Mouse (Mus musculus): Measurements from ENCODE around the gene Acot8. TPM values are rescaled to one million over a fixed set of nuclear protein-coding genes. Genes with fewer than 3 reads are reported as not detected.

Gene Acot8
- 24.2 and 25.8 TPM in 2 replicates for total RNA-seq (2014; rRNA removed)
- polyA plus RNA-seq (2015; fragmentation: Nextera tagmentation; extraction: Ambion mirVana) = 17.5 and 19.7 TPM in 2 replicates

- H3K4me3 ChIP-seq (ENCODE audit: low read depth, low read length) = peak within 1 kb of the TSS; percentile 73
- H3K9me3 ChIP-seq (ENCODE audit: low read length) = no peaks in the 10 kb centered on the region
- WGBS = under 1% methylated on average over 47 of the region's 47 CpGs
- H3K4me1 ChIP-seq (ENCODE audit: insufficient read depth, low read length) = no peaks in the 10 kb centered on the region
- TF ChIP-seq CTCF (IDR thresholded peaks at IDR 0.05) = no peak
- peak within 1 kb of the TSS; percentile 90 for H3K27ac ChIP-seq (ENCODE audit: low read depth, low read length)
- peak within 1 kb of the TSS; percentile 92 for H3K9ac ChIP-seq (replicated peaks; ENCODE audit: low read length, poor library complexity, severe bottlenecking)
- no peaks in the 10 kb centered on the region for H3K27me3 ChIP-seq (ENCODE audit: insufficient read depth, low read length)
- H3K36me3 ChIP-seq (ENCODE audit: insufficient read depth, low read length) = peaks cover 13% of the 10 kb centered on the region
- H3K4me2 ChIP-seq (ENCODE audit: low read depth, low read length, poor library complexity, severe bottlenecking) = peak within 1 kb of the TSS; percentile 81
- peak; percentile 97 for ATAC-seq (ENCODE audit: low FRiP score)
- peak; percentile 99 for DNase-seq (ENCODE audit: low spot score)
These were observed at the start of gene Acot8, which contains the start of gene Zswim3 for GRCm38 (mm10) chr2:164804533-164805331. Gene Acot8, minus strand, starts transcription at chr2:164804882. Gene Zswim3, plus strand, starts transcription at chr2:164805098.

DNA sequence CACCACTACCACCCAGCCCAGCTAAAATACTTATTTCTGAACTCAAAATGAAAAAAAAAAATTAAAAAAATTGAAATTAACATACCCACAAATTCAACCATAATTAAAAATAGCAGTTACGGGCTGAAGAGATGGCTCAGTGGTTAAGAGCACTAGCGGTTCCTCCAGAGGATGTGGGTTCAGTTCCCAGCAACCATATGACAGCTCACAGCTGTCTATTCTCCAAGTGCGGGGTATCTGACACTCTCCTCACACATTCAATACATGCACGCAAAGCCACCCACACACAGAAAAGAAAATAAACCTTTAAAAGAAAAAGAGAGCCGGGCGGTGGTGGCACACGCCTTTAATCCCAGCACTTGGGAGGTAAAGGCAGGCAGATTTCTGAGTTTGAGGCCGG, 45.4 kb upstream of the Acot8 start:
- Histone ChIP-seq H3K4me2 (ENCODE audit: low read depth, low read length, poor library complexity, severe bottlenecking) (no peak overlapping the region), H3K4me3 (ENCODE audit: low read depth, low read length) (no peak overlapping the region), H3K36me3 (ENCODE audit: insufficient read depth, low read length) (no peaks in the 10 kb centered on the region), H3K27me3 (ENCODE audit: insufficient read depth, low read length) (no peaks in the 10 kb centered on the region), H3K4me1 (ENCODE audit: insufficient read depth, low read length) (no peaks in the 10 kb centered on the region), H3K9ac (replicated peaks; ENCODE audit: low read length, poor library complexity, severe bottlenecking) (no peak overlapping the region), H3K9me3 (ENCODE audit: low read length) (no peaks in the 10 kb centered on the region), H3K27ac (ENCODE audit: low read depth, low read length) (no peak overlapping the region)
- TF ChIP-seq CTCF (IDR thresholded peaks at IDR 0.05) = no peak
- 87% methylated on average over 8 of the region's 8 CpGs for WGBS
- DNase-seq (ENCODE audit: low spot score) (no peak), ATAC-seq (ENCODE audit: low FRiP score) (no peak)

- Histone ChIP-seq H3K4me3 (ENCODE audit: low read depth, low read length) (no peak overlapping the region), H3K36me3 (ENCODE audit: insufficient read depth, low read length) (no peaks in the 10 kb centered on the region), H3K27ac (ENCODE audit: low read depth, low read length) (no peak overlapping the region), H3K9ac (replicated peaks; ENCODE audit: low read length, poor library complexity, severe bottlenecking) (no peak overlapping the region), H3K9me3 (ENCODE audit: low read length) (no peaks in the 10 kb centered on the region), H3K4me2 (ENCODE audit: low read depth, low read length, poor library complexity, severe bottlenecking) (no peak overlapping the region), H3K27me3 (ENCODE audit: insufficient read depth, low read length) (no peaks in the 10 kb centered on the region), H3K4me1 (ENCODE audit: insufficient read depth, low read length) (no peaks in the 10 kb centered on the region)
- no peak for DNase-seq (ENCODE audit: low spot score)
- 56% methylated on average over 3 of the region's 3 CpGs for WGBS
- TF ChIP-seq CTCF (IDR thresholded peaks at IDR 0.05) = peak; percentile 55
- ATAC-seq (ENCODE audit: low FRiP score) = no peak
These were observed 41.1 kb upstream of the Acot8 start for GRCm38 (mm10) chr2:164845782-164846181.

DNA sequence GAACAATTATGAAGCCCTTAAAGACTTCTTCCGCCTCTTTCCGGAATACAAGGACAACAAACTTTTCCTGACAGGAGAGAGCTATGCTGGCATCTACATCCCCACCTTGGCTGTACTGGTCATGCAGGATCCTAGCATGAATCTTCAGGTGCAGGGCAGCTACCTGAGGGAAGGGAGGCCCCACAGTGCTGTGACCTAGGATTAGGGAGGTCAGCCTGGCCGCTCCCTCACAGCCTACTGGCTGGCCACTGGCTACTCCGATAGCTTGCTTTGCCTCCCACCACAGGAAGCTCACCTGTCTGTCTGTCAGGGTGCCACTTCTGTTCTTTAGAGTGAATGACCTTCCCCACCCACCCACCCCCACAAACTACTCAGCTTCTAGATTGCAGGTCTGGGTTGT, 30.5 kb upstream of the Acot8 start:
- TF ChIP-seq CTCF (IDR thresholded peaks at IDR 0.05) = no peak
- WGBS = 99% methylated on average over 4 of the region's 4 CpGs
- H3K4me3 ChIP-seq (ENCODE audit: low read depth, low read length) = no peak overlapping the region

GRCm38 (mm10) chr2:164834531-164834930, 29.8 kb upstream of the Acot8 start:
- H3K9ac ChIP-seq (replicated peaks; ENCODE audit: low read length, poor library complexity, severe bottlenecking) = peak overlapping the region; percentile 63; the same call in 1 of the 2 replicates
- peak; percentile 24 for TF ChIP-seq CTCF (IDR thresholded peaks at IDR 0.05)
- H3K9me3 ChIP-seq (ENCODE audit: low read length) = no peaks in the 10 kb centered on the region
- peaks cover 21% of the 10 kb centered on the region for H3K36me3 ChIP-seq (ENCODE audit: insufficient read depth, low read length)
- peak overlapping the region; percentile 60 for H3K4me3 ChIP-seq (ENCODE audit: low read depth, low read length)
- no peak for ATAC-seq (ENCODE audit: low FRiP score)
- H3K27me3 ChIP-seq (ENCODE audit: insufficient read depth, low read length) = no peaks in the 10 kb centered on the region
- 0 out of 2 replicates have a peak overlapping the region, but pooled peaks have one; percentile 77 for H3K27ac ChIP-seq (ENCODE audit: low read depth, low read length)
- peaks cover 10% of the 10 kb centered on the region for H3K4me1 ChIP-seq (ENCODE audit: insufficient read depth, low read length)
- 46% methylated on average over 8 of the region's 8 CpGs for WGBS
- no peak for DNase-seq (ENCODE audit: low spot score)
- H3K4me2 ChIP-seq (ENCODE audit: low read depth, low read length, poor library complexity, severe bottlenecking) = peak overlapping the region; percentile 99

More for the DNA sequence above, 30.5 kb upstream of the Acot8 start:
- H3K4me1 ChIP-seq (ENCODE audit: insufficient read depth, low read length) = peaks cover 10% of the 10 kb centered on the region
- H3K27ac ChIP-seq (ENCODE audit: low read depth, low read length) = no peak overlapping the region
- no peaks in the 10 kb centered on the region for H3K9me3 ChIP-seq (ENCODE audit: low read length)
- DNase-seq (ENCODE audit: low spot score) = no peak
- H3K36me3 ChIP-seq (ENCODE audit: insufficient read depth, low read length) = peaks cover 26% of the 10 kb centered on the region
- no peaks in the 10 kb centered on the region for H3K27me3 ChIP-seq (ENCODE audit: insufficient read depth, low read length)
- no peak overlapping the region for H3K9ac ChIP-seq (replicated peaks; ENCODE audit: low read length, poor library complexity, severe bottlenecking)
- no peak for ATAC-seq (ENCODE audit: low FRiP score)
- peak overlapping the region; percentile 99 for H3K4me2 ChIP-seq (ENCODE audit: low read depth, low read length, poor library complexity, severe bottlenecking)

DNA sequence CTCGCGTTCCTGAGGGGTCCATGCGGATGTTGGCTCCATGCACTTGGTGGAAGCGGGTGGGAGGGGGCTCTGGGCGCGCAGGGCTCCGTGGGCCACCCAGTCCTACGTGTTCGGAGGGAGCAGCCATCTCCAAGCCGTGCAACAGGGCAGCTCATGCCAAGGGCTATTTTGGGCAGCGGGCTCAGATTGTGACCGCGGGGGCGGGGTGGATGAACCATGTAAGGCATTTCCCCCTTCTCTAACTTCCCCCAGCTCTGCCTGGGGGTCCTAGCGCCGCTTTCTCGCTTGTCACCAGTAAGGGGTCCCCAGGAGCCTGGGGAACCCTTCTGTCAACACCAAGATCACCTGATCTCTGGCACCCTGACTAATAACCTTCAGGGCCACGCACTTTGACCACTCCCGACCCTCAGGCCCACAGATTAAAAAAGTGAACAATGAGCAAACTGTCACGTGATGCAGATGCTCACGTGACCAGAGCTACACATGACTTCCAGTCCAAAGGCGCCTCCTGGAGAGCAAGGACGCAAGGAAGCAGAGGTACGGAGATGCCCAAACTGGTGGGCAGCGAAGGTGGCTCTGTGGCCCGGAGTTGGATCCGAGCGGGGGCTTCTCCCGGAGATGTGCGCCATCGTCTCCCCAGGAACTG, 28.8 kb upstream of the Acot8 start, which contains the start of gene Neurl2:
Gene Neurl2 (minus strand): TSS at position 143 of the 646 bp plus-strand sequence.
- Histone ChIP-seq H3K4me2 (ENCODE audit: low read depth, low read length, poor library complexity, severe bottlenecking) (peak within 1 kb of the TSS; percentile 99), H3K4me3 (ENCODE audit: low read depth, low read length) (peak within 1 kb of the TSS; percentile 60), H3K27ac (ENCODE audit: low read depth, low read length) (peak within 1 kb of the TSS; percentile 77), H3K36me3 (ENCODE audit: insufficient read depth, low read length) (peaks cover 10% of the 10 kb centered on the region), H3K9me3 (ENCODE audit: low read length) (no peaks in the 10 kb centered on the region), H3K9ac (replicated peaks; ENCODE audit: low read length, poor library complexity, severe bottlenecking) (peak within 1 kb of the TSS; percentile 63), H3K27me3 (ENCODE audit: insufficient read depth, low read length) (no peaks in the 10 kb centered on the region), H3K4me1 (ENCODE audit: insufficient read depth, low read length) (peaks cover 10% of the 10 kb centered on the region)
- under 1% methylated on average over 31 of the region's 31 CpGs for WGBS
- peak; percentile 68 for ATAC-seq (ENCODE audit: low FRiP score)
- peak; percentile 39 for TF ChIP-seq CTCF (IDR thresholded peaks at IDR 0.05)
- peak; percentile 96 for DNase-seq (ENCODE audit: low spot score)
